Mouse (Mus musculus) 416B (cell line): ENCODE measurements around the gene Muc13.

ENCODE experiments used
- DNase-seq: peaks from one replicate; pipeline ENCODE4 v3.0.0; 2011; ENCODE audit warnings: low read depth

Gene Muc13

DNA sequence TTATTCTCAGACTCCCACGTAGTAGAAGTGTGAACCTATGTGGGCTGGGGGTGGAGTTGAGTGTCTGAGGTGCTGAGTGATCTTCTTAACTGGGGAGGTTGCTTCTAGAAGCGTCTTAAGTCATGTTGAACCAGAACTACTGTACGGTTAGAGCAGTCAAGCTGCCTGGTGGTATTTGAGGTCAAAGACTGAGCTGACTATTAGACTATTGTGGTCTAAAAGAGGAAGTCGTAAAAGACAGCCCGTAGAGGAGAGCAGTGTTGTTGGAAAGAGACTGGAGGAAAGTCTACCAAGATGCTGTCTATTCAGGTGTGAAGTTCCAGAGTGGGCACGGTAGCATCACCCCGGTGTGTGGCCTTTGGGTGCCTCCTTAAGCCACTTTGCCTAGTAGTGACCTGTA lies 24.0 kb upstream of the Muc13 start:
- DNase-seq = peak; percentile 95

DNA sequence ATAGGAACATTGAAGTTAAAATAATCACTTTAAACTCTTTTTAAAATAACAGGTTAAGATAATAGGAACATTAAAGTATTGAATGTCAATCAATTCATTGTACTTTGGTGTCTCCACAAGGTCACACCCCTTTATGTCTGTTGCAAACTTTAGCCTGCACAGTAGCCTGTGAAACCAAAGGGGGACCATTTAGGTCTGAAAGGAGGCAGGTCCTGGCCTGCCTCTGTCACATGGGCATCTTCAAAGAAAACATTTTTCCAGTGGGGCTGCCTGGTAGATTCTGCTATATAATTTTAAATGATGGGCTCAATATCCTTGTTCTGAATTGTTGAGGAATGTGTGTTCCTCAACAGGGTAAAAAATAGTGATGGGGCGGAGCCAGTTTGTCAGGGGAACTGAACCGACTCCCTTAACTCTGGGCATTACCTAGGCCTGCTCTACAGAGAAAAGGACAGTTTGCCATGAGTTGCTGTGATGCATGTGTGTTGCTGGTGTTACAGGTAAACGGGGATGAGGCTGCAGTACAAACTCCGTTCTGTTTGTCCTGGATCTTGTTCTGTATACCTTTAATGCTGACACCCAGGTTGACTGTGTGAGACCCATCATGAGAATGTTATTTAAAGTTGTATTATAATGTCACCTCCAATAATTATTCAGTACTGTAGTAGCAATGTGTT lies 22.9 kb upstream of the Muc13 start:
- no peak for DNase-seq

DNA sequence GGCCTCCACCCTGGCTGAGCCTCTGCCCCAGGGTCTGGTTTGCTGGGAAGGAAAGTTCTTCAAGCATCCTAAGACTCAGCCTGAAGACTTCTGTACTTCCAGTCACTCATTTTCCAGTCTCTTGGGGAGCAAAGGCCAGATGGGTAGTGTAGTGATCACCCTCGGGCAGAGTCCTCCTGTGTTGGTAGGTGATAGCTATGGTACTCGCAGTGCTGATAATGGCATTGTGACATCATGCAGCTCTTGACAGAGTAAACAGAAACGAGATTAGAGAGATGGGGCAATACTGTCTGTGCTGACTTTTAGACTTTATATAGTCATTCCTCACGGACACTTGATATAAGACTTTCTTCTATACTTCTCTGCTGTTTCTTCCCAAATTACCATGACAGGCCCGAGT lies 21.0 kb upstream of the Muc13 start:
- no peak for DNase-seq

DNA sequence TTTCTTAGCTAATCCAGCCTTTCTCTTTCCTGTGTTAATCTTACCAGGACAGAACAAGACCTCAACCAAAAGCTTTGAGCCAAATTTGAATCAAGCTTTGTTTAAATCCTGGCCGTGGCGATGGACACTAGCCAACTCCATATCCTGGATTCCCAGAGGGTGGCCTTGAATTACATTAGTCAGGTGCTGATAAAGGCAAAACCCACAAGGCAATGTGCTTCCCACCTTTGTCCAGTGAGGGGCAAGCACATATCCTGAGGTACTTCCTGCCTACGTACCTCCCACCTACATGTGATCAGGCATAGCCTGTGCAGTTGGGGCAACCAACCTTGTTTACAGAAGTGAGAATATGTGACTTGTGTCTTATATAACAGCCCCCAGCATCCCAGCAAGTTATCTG lies 18.9 kb upstream of the Muc13 start:
- peak; percentile 81 for DNase-seq

DNA sequence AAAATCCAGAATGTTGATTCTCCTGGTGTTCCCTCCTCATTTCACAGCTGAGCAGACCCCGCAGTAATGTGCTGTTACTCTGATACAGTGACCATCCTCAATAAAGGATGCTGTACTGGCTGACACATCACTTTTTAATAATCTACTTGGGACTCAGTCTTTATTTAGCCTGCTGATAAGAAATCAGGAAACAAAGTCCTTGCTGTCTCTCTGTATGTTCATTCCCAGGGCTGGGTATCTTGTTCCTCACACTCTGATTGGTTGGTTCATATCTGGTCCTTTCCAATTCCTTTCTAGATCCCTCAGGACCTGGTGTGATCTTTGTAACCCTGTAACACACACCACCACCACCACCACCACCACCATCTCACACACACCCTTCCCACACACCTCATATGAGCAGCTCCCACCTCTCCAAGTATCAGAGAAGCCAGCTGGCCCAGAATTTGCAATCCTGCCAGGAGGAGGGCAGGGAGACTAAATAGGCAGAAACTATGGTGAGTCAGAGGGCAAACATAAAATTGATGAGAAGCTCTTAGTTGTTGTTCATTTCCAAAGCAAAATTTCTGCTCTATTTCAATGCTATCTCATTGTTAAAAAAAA lies 18.0 kb upstream of the Muc13 start:
- DNase-seq = peak; percentile 28

DNA sequence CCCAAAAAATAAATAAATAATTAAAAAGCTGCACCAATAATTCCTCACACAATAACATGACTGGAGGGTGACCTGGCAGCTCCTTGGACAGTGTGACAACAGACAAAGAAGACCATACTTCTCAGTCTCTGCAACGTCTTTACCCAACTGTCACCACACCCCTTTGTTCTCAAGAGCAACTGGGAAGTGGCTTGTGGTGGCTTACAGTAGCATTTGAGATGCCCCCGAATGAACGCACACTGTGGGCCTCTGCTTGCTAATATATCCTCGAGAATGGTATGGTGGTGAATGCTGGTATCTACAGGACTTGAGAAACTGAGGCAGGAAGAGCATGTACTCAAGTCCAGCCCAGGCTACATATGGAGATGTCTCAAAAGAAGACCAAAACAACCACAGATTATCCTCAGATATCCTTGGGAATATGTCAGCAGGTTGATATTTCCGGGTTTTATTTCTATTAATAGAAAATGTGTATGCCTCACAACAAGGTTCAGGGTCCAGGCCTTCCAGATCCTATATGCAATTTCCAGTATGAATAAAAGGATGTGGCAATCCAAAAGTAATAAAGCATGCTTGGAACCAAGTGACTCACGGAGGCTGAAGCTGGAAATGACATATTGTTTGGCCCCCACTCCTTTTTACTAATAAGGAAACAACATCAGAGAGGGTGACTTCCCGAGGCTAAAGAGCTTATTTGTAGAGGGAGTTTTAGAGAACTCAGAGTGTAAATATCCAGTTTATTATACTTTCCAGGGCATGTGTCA lies 16.9 kb upstream of the Muc13 start:
- DNase-seq = peak; percentile 68

DNA sequence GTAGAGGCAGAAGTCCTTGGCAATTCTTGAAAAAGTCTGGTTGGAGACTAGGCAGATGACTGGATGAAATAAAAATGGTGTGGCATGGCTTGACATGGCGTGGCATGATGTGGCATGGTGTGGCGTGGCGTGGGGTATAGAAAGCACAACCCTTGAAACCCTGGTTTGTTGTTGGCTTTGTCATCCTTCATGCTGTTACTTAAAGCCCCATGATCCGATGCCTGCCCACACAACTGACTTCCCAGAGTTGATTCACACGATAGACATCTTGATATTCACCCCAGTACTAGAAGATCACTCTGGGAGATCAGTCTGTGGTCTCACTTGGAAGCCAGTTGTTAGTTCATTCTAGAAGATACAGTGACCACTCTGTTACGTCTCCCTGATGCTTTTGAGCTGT lies 16.2 kb upstream of the Muc13 start:
- peak; percentile 33 for DNase-seq

DNA sequence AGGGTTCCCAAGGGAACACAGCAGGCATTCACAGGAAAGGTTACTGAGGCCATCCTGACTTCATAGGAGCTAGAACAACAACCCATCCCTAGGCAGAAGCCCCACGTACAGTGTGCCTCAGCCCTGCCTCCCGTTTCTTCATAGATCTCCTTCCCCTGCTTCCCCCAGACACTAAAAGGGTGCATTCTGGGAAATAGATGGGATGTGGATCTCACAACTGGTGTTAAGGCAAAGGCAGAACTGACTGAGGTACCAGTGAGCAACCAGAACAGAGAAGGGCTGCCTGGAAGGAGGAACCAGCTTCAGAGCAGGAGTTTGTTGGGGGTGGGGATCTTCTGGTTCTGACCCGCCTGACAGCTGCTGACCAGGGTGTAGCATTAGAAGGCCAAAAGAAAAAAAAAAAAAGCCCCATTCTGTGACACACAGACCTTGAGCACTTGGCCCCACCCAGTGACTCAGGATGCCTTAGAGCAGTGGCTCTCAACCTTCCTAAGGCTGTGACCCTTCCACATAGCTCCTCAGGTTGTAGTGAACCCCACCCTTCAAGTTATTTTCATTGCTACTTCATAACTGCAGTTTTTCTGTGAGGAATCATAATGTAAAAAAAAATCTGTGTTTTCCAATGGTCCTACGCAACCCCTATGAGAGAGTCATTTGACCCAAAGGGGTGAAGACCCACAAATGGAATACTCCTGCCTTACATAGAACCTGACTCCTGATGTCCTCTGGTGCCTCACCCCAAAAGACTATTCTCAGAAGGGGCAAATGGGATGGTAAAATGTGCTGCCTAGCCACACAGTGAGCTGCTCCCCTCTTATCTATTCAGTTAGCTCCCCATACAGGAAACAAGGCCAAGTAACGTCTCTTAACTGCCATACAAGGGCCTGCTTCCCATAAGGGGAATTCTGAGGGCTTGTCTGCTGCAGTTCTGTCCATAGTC lies 11.8 kb upstream of the Muc13 start:
- DNase-seq = peak; percentile 89

DNA sequence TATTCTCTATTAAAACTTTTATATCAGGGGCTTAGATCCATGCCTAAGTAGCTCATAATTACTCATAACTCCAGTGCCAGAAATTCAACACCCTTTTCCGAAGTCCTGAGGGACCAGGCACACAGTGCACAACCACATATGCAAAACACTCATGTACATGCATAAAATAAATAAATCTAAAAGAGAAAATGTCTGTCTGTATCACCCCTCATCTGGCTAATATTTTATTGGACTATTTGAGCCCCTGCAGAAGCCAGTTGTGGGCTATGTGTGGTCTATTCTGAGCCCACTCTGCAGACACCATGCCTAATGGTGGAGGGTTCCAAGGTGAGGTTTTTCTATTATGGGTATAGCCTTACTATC lies 11.1 kb upstream of the Muc13 start:
- DNase-seq = no peak

DNA sequence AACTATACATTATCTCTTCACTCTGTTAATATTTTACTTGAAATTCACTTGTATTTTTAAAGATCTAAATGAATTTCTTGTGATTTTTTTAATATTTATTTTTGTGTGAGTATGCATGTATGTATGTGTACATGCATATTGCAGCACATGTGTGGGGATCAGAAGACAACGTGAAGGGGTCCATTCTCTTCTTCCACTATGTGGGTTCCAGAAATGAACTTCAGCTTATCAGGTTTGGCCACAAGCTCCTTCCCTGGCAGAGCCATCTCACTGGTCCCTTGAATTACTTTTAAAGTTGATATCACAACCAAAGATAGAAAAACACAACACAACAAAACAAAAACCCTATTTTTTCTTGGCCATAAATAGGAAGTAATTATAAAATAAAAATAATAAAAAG lies 9.3 kb upstream of the Muc13 start:
- DNase-seq = peak; percentile 33

DNA sequence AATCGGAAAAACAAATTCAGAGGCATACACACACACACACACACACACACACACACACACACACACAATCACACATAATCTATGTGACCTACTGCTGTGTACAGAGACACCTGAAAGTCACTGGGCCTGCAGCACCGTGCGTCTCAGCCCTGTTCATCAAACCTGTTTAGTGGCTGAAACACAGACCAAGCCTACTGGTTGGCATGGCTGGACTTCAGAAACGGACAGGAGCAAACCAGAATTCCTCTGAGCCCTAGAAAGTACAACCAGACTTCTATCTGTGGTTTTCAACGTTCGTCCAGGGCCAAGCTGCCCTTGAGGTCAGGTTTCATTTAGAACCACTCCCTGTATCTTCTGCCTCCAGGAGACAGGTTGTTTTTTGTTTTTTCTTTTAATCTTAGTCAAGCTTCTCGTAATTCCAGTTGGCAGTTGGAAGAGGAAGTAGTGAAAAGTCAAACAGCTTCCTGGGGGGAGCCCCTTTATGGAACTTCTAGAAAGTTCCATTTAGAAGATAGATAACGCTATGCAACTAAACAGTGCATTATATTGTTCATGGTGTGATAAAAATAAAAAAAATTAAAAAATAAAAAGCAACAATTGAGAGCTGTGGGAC lies 8.6 kb upstream of the Muc13 start:
- peak; percentile 98 for DNase-seq

DNA sequence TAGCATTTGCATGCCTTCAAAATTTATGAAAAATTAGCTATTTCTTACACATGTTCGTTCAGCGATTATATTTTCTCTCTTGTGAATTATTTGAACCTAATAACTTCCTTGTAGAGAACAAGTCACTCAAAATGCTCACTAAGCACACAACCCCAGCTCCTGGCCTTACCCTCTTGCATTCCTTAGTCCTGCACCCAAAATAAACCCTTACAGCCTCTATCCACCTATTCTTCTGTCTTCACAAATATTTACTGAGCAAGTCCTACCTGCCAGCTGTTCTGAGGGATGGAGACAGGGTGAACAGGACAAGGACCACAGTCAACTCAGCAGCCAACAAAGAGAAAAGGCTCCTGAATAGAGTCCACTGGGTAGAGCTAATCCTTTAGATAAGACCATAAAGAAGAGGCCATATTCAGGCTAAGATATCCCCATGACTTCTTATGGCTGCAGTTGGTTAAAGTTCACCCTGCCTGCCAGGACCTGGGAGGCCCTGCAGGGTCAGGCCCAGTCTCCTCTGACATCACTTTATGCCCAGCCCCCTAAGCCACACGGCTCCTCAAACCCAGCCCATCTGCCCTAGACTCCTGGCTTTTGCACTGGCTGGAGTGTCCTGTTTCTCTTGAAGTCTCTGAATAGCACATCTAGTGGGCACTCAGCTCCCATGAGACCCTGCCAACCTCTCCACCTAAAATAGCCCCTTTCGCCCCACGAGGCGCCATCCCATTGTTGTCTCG lies 7.0 kb upstream of the Muc13 start:
- peak; percentile 81 for DNase-seq

DNA sequence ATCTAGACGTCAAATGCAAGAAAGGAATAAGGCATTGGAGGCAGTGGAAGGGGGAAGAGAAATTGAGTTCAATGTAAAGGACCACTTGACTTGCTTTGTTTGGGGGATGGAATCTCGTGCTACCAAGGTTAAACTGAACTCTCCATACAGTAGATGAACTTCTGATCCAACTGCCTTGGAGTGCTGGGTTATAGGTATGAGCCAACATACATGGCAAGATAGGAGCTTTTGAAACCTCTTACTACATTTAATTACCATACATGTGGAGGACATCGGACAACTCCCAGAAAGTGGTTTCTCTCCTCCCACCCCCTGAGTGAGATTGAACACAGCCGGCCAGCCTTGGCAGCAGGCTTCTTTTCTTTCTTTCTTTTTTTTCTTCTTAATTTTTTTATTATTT lies 1.3 kb downstream of the Muc13 start:
- DNase-seq = peak; percentile 73

DNA sequence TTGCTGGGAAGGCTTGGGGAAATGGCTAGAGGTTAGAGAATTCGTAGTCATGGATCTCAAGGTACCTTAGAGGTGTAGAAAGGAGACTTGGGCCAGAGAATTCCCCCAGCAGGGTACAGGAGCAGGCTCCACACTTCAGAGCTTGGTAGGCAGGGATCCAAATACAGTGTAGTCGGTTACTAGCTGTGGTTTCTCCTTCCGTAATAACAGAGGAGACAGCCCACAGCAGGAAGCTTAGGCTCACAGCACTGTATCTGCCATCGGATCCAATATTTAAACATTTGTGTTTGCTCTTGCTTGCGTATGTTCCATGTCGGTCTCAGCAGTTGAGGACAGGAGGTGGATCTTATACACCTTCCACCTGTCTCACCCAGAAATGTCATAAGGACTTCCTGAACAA lies 2.0 kb downstream of the Muc13 start:
- DNase-seq = peak; percentile 95

DNA sequence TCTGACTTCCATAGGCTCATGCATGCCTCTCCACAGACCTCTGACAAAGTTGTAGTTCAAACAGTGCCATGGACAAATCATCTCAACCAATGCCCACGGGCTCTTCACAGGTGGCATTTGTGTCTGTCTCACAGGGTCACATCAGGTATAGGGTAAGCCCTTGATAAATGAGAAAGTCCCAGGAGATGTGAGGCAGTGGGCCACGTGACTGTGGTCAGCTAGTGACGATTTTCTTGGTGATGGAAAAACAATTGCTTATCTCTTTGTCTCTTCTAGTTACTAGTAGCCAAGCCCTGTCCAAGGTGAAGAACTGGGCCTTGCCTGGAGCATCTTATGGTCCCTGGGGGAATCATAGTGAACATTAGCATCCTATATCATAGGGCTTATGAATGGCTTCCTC lies 2.9 kb downstream of the Muc13 start:
- DNase-seq = peak; percentile 55

DNA sequence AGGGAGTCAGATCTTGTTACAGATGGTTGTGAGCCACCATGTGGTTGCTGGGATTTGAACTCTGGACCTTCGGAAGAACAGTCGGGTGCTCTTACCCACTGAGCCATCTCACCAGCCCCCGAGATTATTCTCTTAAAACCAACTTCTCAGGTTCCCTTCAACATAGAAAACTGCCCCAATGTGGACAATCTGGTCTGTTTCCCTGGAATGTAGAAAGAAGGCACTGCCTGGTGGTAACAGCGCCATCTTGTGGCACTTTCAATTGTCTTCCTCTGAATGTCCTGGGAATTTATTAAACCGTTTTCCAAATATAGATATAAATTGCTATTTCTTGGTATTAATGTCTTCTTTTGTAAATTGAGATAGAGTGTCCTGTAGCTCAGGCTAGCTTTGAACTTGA lies 4.0 kb downstream of the Muc13 start:
- peak; percentile 90 for DNase-seq

DNA sequence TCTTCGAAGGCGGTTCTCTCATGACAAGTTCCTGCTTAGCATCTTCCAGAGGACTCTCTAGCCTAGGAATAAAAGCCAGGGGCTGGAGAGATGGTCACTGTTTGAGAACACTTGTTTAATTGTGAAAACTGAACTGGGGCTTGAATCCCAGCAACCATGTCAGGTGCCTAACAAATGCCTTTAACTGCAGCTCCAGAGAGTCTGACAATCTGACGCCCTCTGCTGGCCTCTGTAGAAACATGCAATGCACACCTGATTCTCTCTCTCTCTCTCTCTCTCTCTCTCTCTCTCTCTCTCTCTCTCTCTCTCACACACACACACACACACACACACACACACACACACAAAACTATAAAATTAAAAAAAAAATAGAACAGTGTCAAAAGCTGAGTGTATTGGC lies 16.2 kb downstream of the Muc13 start:
- DNase-seq = peak; percentile 53

DNA sequence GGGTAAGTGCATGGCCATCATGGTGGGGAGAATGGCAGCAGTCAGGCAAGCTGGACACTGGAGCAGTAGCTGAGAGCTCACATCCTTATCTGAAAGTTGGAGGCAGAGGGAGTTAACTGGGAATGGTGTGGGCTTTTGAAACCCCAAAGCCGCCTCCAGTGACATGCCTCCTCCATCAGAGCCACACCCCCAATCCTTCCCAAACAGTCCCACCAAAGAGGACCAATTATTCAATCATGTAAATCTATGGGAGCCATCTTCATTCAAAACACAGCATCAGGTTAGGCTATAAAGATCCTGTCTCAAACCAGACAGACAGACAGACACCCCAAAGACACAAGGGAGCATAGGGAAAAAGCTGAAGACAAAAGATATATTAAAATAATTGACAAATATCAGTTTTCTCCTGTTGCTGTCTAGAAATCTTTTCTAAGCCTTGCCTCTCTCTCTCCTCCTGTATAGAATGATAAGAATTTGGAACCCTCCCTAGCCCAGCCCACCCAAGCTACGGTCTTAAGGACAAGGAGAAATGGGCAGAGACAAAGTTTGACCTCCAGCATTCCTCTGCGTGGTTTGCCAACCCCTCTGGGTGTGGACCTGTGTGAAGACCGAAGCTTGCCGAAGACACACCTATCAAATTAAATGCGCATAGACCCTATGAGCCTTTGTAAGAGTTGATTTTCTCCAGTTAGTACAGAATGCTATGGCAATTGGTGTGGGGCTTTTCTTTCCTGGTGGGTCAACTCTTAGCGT lies 24.8 kb downstream of the Muc13 start:
- DNase-seq = no peak

DNA sequence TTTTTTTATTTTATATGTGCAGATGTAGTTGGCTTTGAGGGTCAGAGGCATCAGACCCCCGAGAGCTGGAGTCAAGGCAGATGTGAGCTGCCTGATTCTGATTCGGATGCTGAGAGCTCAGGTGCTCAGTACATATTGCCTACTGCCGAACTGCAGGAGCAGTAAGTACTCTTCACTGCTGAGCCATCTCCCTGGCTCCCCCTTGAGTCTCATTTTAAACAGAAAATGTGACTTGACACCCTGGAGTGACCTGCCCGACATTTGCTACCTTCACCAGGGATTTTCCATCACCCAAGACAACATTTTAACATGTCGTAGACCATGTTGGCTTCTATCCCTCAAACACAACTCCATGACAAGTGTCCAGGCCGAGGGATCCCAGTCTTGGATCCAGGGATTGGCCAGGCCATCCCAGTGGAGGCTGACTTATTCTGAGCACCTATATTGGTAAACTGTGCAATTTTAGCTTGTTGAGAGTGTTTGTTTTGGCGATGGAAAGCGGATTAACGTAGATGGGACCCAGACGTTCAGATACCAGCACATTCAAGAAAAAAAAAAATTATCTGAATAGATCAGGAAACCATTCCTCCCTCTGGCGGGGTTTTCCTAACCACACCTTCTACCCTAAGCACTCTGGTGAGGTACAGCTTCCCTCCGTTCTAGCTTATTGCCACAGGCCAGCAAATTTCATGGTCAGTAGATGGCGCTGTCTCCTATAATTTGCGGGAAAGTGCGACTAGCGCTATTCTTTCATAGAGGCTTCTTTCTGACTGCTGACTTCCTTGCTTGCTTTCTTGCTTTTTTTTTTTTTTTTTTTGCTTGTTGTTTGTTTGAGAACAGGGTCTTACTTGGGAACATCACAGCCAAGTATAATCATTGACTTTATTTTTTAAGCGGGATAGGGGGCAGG lies 26.7 kb downstream of the Muc13 start:
- DNase-seq = peak; percentile 87
